Mouse (Mus musculus) spleen, adult 2 months (tissue): ENCODE data around the gene Fcf1. TPM values are rescaled to one million over a fixed set of nuclear protein-coding genes. Genes with fewer than 3 reads are reported as not detected.

Experiments
- DNase-seq, 2 experiments: peaks; one replicate each; pipeline versions ENCODE4 v3.0.0 to v3.0.0-alpha.2; 2012 to 2021; ENCODE audit warnings: low spot score in 2 of 2, low read depth in 1 of 2
- H3K27ac ChIP-seq: fragments of 200-500 bp; 2 replicates; pipeline ENCODE4 v1.5.1; 2012; ENCODE audit warnings: low read length, inconsistent platforms; ENCODE audit not compliant: insufficient read depth
- H3K27me3 ChIP-seq: fragments of 200-500 bp; 2 replicates; pipeline ENCODE4 v1.6.1; 2012; ENCODE audit warnings: mild to moderate bottlenecking, moderate library complexity, low read length, inconsistent platforms; ENCODE audit not compliant: control insufficient read depth, insufficient read depth
- H3K36me3 ChIP-seq: fragments of 200-500 bp; 2 replicates; pipeline ENCODE4 v1.6.1; 2012; ENCODE audit warnings: mild to moderate bottlenecking, low read length, inconsistent platforms; ENCODE audit not compliant: control insufficient read depth, insufficient read depth
- H3K4me1 ChIP-seq: fragments of 200-500 bp; 2 replicates; pipeline ENCODE4 v1.6.1; 2011; ENCODE audit warnings: inconsistent platforms; ENCODE audit not compliant: control insufficient read depth, insufficient read depth, insufficient read length
- H3K4me3 ChIP-seq: fragments of 200-500 bp; 2 replicates; pipeline ENCODE4 v1.5.1; 2011; ENCODE audit warnings: mild to moderate bottlenecking, inconsistent platforms; ENCODE audit not compliant: insufficient read depth, insufficient read length; ENCODE audit errors: extremely low read depth
- CTCF ChIP-seq: fragments of 200-500 bp; IDR thresholded peaks from 2 replicates; pipeline ENCODE4 v1.5.1; 2011; ENCODE audit warnings: mild to moderate bottlenecking, inconsistent platforms; ENCODE audit not compliant: insufficient read depth, insufficient read length, insufficient replicate concordance; ENCODE audit errors: extremely low read depth
- POLR2A ChIP-seq: fragments of 200-500 bp; IDR thresholded peaks from 2 replicates; pipeline ENCODE4 v1.6.1; 2011; ENCODE audit warnings: low read depth, low read length, inconsistent platforms
- WGBS: fragments of 180-500 bp; shearing (Covaris S2); methylation state at CpG from one replicate; pipeline ENCODE4 v1.1.7; 2018; 5-methylcytosine and 5-hydroxymethylcytosine counted together
- polyA plus RNA-seq: library from polyadenylated mRNA; depleted of rRNA; stranded (reverse); fragments of >200 nt; gene quantifications from 2 replicates; pipeline ENCODE4 v1.2.3, GENCODE M21; 2012

Gene Fcf1
- polyA plus RNA-seq, 1 experiment, result 22.7 TPM

GRCm38 (mm10) chr12:84948584-84949285 lies 22.0 kb upstream of the Fcf1 start:
- no peak overlapping the region for H3K27ac ChIP-seq
- DNase-seq, result no peak
- WGBS, result 94% methylated on average over 6 of the region's 6 CpGs

GRCm38 (mm10) chr12:84950763-84951162 lies 19.9 kb upstream of the Fcf1 start:
- H3K4me3 ChIP-seq, result no peak overlapping the region
- no peak for DNase-seq
- WGBS, result 95% methylated on average over 6 of the region's 6 CpGs
- peaks cover 17% of the 10 kb centered on the region for H3K36me3 ChIP-seq
- H3K4me1 ChIP-seq, result no peaks in the 10 kb centered on the region
- no peak for TF ChIP-seq CTCF
- TF ChIP-seq POLR2A, result no peak
- no peaks in the 10 kb centered on the region for H3K27me3 ChIP-seq
- H3K27ac ChIP-seq, result no peak overlapping the region

More at GRCm38 (mm10) chr12:84948584-84949285, 22.0 kb upstream of the Fcf1 start:
- no peak for TF ChIP-seq CTCF
- no peak for TF ChIP-seq POLR2A
- peaks cover 18% of the 10 kb centered on the region for H3K36me3 ChIP-seq
- no peaks in the 10 kb centered on the region for H3K4me1 ChIP-seq
- H3K27me3 ChIP-seq, result no peaks in the 10 kb centered on the region
- H3K4me3 ChIP-seq, result no peak overlapping the region

GRCm38 (mm10) chr12:84951531-84951930 lies 19.2 kb upstream of the Fcf1 start:
- WGBS, result 81% methylated on average over 8 of the region's 8 CpGs
- Histone ChIP-seq H3K36me3 (peaks cover 14% of the 10 kb centered on the region), H3K27me3 (no peaks in the 10 kb centered on the region), H3K27ac (no peak overlapping the region), H3K4me1 (no peaks in the 10 kb centered on the region), H3K4me3 (no peak overlapping the region)
- DNase-seq, result no peak
- no peak for TF ChIP-seq POLR2A
- no peak for TF ChIP-seq CTCF

DNA sequence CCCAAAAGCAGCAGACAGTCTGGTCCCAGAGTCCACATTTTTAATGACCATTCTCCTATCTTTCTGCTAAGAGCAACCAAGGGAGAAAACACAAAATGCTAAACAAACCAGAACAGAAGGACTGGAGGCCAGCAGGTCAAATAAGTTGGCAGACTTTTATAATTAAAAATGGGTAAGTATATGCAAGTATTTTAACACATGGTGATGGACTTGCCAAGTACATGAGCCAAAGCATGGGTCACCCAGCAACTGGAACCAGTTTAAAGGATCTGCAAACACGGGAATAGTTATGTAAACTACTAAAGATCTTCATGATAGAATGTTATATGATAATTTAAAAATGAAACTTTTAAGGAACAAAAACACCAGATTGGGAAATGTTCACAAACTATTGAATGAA lies 18.3 kb upstream of the Fcf1 start:
- no peak overlapping the region for H3K4me3 ChIP-seq
- H3K27ac ChIP-seq, result no peak overlapping the region
- peaks cover 11% of the 10 kb centered on the region for H3K36me3 ChIP-seq
- no peaks in the 10 kb centered on the region for H3K4me1 ChIP-seq
- no peaks in the 10 kb centered on the region for H3K27me3 ChIP-seq
- no peak for DNase-seq
- TF ChIP-seq CTCF, result no peak
- TF ChIP-seq POLR2A, result no peak
- WGBS, result 89% methylated on average over 1 of the region's 1 CpGs

GRCm38 (mm10) chr12:84956317-84956716 lies 14.4 kb upstream of the Fcf1 start:
- Histone ChIP-seq H3K4me3 (no peak overlapping the region), H3K36me3 (no peaks in the 10 kb centered on the region; the same call in 1 of the 2 replicates), H3K27ac (no peak overlapping the region), H3K27me3 (no peaks in the 10 kb centered on the region), H3K4me1 (no peaks in the 10 kb centered on the region)
- TF ChIP-seq CTCF (no peak), POLR2A (no peak)
- WGBS, result 86% methylated on average over 3 of the region's 3 CpGs
- DNase-seq, result no peak

DNA sequence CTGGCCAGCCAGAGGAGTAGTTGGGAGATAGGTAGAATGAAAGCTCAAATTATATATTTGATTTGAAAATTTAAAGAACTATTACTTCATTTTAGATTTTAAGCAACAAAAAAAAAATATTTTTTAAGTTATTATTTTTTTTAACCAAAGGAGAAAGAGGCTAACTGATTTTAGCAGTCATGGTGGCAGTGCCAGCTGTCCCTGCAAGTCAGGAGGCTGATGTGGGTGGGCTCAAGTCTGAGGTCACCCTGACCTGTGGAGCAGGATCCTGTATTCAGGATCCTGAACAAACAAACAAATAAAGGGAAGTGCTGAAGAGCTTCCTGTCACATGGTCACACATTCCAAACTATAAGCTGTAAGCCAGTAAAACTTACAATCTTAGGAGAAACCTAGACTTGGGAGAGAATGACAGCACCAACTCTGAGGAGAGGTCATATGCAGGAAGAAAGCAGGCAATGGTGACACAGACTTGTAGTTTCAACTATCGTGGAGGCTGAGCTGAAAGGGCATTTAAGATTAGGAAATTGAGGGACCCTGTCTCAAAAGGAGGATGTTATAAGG lies 11.8 kb upstream of the Fcf1 start:
- Histone ChIP-seq H3K4me1 (no peaks in the 10 kb centered on the region), H3K27me3 (no peaks in the 10 kb centered on the region), H3K4me3 (no peak overlapping the region), H3K27ac (no peak overlapping the region), H3K36me3 (peaks cover 3% of the 10 kb centered on the region; the same call in 1 of the 2 replicates)
- WGBS, result 74% methylated on average over 1 of the region's 1 CpGs
- TF ChIP-seq CTCF (no peak), POLR2A (no peak)
- no peak for DNase-seq

DNA sequence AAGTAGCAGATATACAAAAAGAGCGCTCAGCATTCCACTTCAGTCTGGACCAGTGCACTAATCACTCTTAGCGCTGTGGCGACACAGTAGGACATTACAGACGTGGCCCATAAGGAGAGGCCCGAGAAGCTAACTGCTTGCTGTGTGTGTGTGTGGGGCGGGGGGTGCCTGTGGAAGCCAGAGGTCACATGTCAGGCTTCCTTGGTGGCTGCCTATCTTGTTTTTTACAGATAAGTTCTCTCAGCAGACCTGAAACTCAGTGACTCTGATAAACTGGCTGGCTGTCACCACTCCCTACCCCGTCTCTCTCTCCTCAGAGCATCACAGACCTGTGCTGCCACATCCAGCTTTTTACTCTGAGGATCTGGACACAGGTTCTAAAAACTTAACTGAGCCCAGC lies 8.1 kb upstream of the Fcf1 start:
- no peaks in the 10 kb centered on the region for H3K27me3 ChIP-seq
- H3K4me3 ChIP-seq, result no peak overlapping the region
- TF ChIP-seq POLR2A, result no peak
- no peak for TF ChIP-seq CTCF
- peaks cover 7% of the 10 kb centered on the region for H3K36me3 ChIP-seq
- no peak for DNase-seq
- H3K4me1 ChIP-seq, result no peaks in the 10 kb centered on the region
- H3K27ac ChIP-seq, result no peak overlapping the region
- 84% methylated on average over 7 of the region's 7 CpGs for WGBS
